ENCODE assay signal across 28 mouse cellular contexts in genomic region chr2:112482533-112483333, GRCm38 (mm10). TPM values are rescaled to one million over a fixed set of nuclear protein-coding genes. Genes with fewer than 3 reads are reported as not detected.
DNase-seq lines count a peak whose midpoint lies in the region; ATAC-seq and TF ChIP-seq lines count a peak whose summit lies in the region.
"Had no signal": no experiment of that assay in that cellular context is flagged by ENCODE, and none has a peak within 500 bp of the region (broad histone marks: within the 10 kb centered on the region; RNA-seq: fewer than 3 reads in every experiment).

No protein-coding gene starts in this region.

- H3K9me3 ChIP-seq in kidney, embryonic 14.5 days (ENCODE audit: control insufficient read depth, low read length): no peaks in the 10 kb centered on the region
- no peaks in the 10 kb centered on the region for H3K9me3 ChIP-seq in stomach, embryonic 14.5 days (ENCODE audit: control insufficient read depth, low read depth, low read length)
- H3K9me3 ChIP-seq in stomach, postnatal 0 days (ENCODE audit: control insufficient read depth, low read length): no peaks in the 10 kb centered on the region
- H3K9me3 ChIP-seq: embryonic facial prominence, embryonic 15.5 days; forebrain, embryonic 15.5 days; heart, embryonic 12.5 days; midbrain, embryonic 13.5 days; neural tube, embryonic 12.5 days had no signal

- peak overlapping the region; percentile 71; the same call in 1 of the 2 replicates for H3K27ac ChIP-seq in kidney, embryonic 14.5 days (ENCODE audit: low read depth, low read length)
- peak overlapping the region; percentile 9; the same call in 1 of the 2 replicates for H3K27ac ChIP-seq in left cerebral cortex, adult 2 months
- peak overlapping the region; percentile 49; the same call in 1 of the 2 replicates for H3K27ac ChIP-seq in stomach, embryonic 14.5 days (ENCODE audit: low read length)
- no peak overlapping the region; the same call in 1 of the 2 replicates for H3K27ac ChIP-seq in stomach, postnatal 0 days (replicated peaks)
- H3K27ac ChIP-seq: embryonic facial prominence, embryonic 15.5 days; forebrain, embryonic 15.5 days; hindbrain, postnatal 0 days; midbrain, embryonic 13.5 days; neural tube, embryonic 12.5 days had no signal

- WGBS in kidney, embryonic 14.5 days: 56% methylated on average over 5 of the region's 5 CpGs
- WGBS in stomach, embryonic 14.5 days: 58% methylated on average over 5 of the region's 5 CpGs
- WGBS in stomach, postnatal 0 days: 63% methylated on average over 5 of the region's 5 CpGs

- H3K36me3 ChIP-seq in kidney, embryonic 14.5 days (ENCODE audit: control insufficient read depth, insufficient read depth, low read length): no peaks in the 10 kb centered on the region
- no peaks in the 10 kb centered on the region for H3K36me3 ChIP-seq in stomach, embryonic 14.5 days (ENCODE audit: control insufficient read depth, insufficient read depth, low read length)
- no peaks in the 10 kb centered on the region for H3K36me3 ChIP-seq in stomach, postnatal 0 days (ENCODE audit: control insufficient read depth, insufficient read depth, low read length)
- H3K36me3 ChIP-seq: embryonic facial prominence, embryonic 15.5 days; forebrain, embryonic 15.5 days; heart, embryonic 12.5 days; midbrain, embryonic 13.5 days; neural tube, embryonic 12.5 days had no signal

- H3K4me2 ChIP-seq in kidney, embryonic 14.5 days (replicated peaks; ENCODE audit: low read depth, low read length): no peak overlapping the region
- no peak overlapping the region for H3K4me2 ChIP-seq in stomach, embryonic 14.5 days (replicated peaks; ENCODE audit: low read depth, low read length)
- no peak overlapping the region for H3K4me2 ChIP-seq in stomach, postnatal 0 days (replicated peaks; ENCODE audit: low read depth)
- H3K4me2 ChIP-seq: embryonic facial prominence, embryonic 15.5 days; forebrain, embryonic 15.5 days; heart, embryonic 12.5 days; midbrain, embryonic 13.5 days; neural tube, embryonic 12.5 days had no signal

- intact Hi-C loops in left cerebral cortex, adult 2 months (cut with DNase I): loop anchor here (5.0 kb wide), 4 partner anchors 35 to 285 kb away; partner anchors contain the start of genes Gm21985 and Slc12a6
- intact Hi-C loops in left cerebral cortex, postnatal 10 days (cut with DNase I): loop anchor here (2.0 to 10.0 kb wide), 2 partner anchors 104 to 218 kb away; partner anchors contain the start of genes Gm21985, Katnbl1, Nop10 and Slc12a6

- DNase-seq in kidney, adult 9 months: no peak
- no peak for DNase-seq in left cerebral cortex, adult 2 months (ENCODE audit: extremely low spot score in 1 of 2, low spot score in 2 of 2)
- no peak for DNase-seq in left cerebral cortex, postnatal 10 days (ENCODE audit: extremely low spot score in 1 of 2, low spot score in 2 of 2)
- DNase-seq in stomach, postnatal 0 days (ENCODE audit: low spot score): no peak
- DNase-seq in retina, postnatal 1 day: no peak
- DNase-seq: adrenal gland, postnatal 25 days; cerebellum, adult 9-10 months; gastrocnemius, postnatal 14 days; kidney, postnatal 14 days; left cerebral cortex, postnatal 4 days; lung, postnatal 14 days; right cerebral cortex, adult 18-20 months; thymus, postnatal 25 days had no signal

- H3K4me1 ChIP-seq in kidney, embryonic 14.5 days (ENCODE audit: control insufficient read depth, insufficient read depth, low read length): no peaks in the 10 kb centered on the region
- no peaks in the 10 kb centered on the region for H3K4me1 ChIP-seq in stomach, embryonic 14.5 days (ENCODE audit: control insufficient read depth, insufficient read depth, low read length)
- no peaks in the 10 kb centered on the region for H3K4me1 ChIP-seq in stomach, postnatal 0 days (replicated peaks; ENCODE audit: control insufficient read depth, insufficient read depth)
- H3K4me1 ChIP-seq: embryonic facial prominence, embryonic 15.5 days; forebrain, embryonic 15.5 days; midbrain, embryonic 13.5 days; neural tube, embryonic 12.5 days had no signal

- no peaks in the 10 kb centered on the region for H3K27me3 ChIP-seq in kidney, embryonic 14.5 days (ENCODE audit: control insufficient read depth, insufficient read depth, low read length)
- H3K27me3 ChIP-seq in stomach, embryonic 14.5 days (ENCODE audit: control insufficient read depth, insufficient read depth, low read length): no peaks in the 10 kb centered on the region
- H3K27me3 ChIP-seq in stomach, postnatal 0 days (ENCODE audit: control insufficient read depth, insufficient read depth, low read length): no peaks in the 10 kb centered on the region
- H3K27me3 ChIP-seq: embryonic facial prominence, embryonic 15.5 days; forebrain, embryonic 15.5 days; heart, embryonic 12.5 days; midbrain, embryonic 13.5 days; neural tube, embryonic 12.5 days had no signal

- no peak overlapping the region for H3K4me3 ChIP-seq in kidney, embryonic 14.5 days (ENCODE audit: low read length)
- H3K4me3 ChIP-seq in left cerebral cortex, adult 2 months: no peak overlapping the region
- no peak overlapping the region for H3K4me3 ChIP-seq in stomach, embryonic 14.5 days (ENCODE audit: low read depth, low read length)
- no peak overlapping the region for H3K4me3 ChIP-seq in stomach, postnatal 0 days (ENCODE audit: low read depth, low read length)
- H3K4me3 ChIP-seq: embryonic facial prominence, embryonic 15.5 days; forebrain, embryonic 15.5 days; heart, embryonic 12.5 days; midbrain, embryonic 13.5 days; neural tube, embryonic 12.5 days had no signal

- H3K9ac ChIP-seq in kidney, embryonic 14.5 days (ENCODE audit: low read depth, low read length): no peak overlapping the region
- no peak overlapping the region for H3K9ac ChIP-seq in stomach, embryonic 14.5 days (replicated peaks; ENCODE audit: low read depth, low read length)
- no peak overlapping the region for H3K9ac ChIP-seq in stomach, postnatal 0 days (ENCODE audit: low read length)
- H3K9ac ChIP-seq: embryonic facial prominence, embryonic 15.5 days; forebrain, embryonic 15.5 days; heart, embryonic 12.5 days; midbrain, embryonic 13.5 days; neural tube, embryonic 12.5 days had no signal

- no peak for TF ChIP-seq EP300 in stomach, postnatal 0 days (optimal IDR thresholded peaks at IDR 0.05)

- ATAC-seq in kidney, embryonic 14.5 days (ENCODE audit: low FRiP score, low TSS enrichment): peak; percentile 57; the same call in 1 of the 2 replicates
- ATAC-seq in stomach, embryonic 14.5 days (ENCODE audit: insufficient number of reproducible peaks, insufficient read depth, low FRiP score, low read depth): peak; percentile 50; the same call in 1 of the 2 replicates
- ATAC-seq in stomach, postnatal 0 days (ENCODE audit: low FRiP score, low TSS enrichment): no peak

- TF ChIP-seq CTCF in left cerebral cortex, adult 2 months (IDR thresholded peaks at IDR 0.05): no peak
- TF ChIP-seq CTCF in stomach, postnatal 0 days (IDR thresholded peaks at IDR 0.05; ENCODE audit: low read depth): no peak

RNA-seq across cellular contexts. Expression of gene Chrm5, which starts 2.2 kb away (rescaled TPM):
- polyA plus RNA-seq in kidney, embryonic 14.5 days (2014; fragmentation: Nextera tagmentation; extraction: Ambion mirVana): 0.20 and 0.22 TPM in 2 replicates
- total RNA-seq in left cerebral cortex, adult 2 months (2021): 1 to 10 TPM; 1.7 to 2.5 TPM
- 1 to 10 TPM; 1.8 to 3.1 TPM for total RNA-seq in left cerebral cortex, postnatal 10 days (2021)
- polyA plus RNA-seq in stomach, embryonic 14.5 days (2014; fragmentation: Nextera tagmentation; extraction: Ambion mirVana): 0.36 TPM in 1 of 2 replicates, not detected in the other
- not detected in 2 replicates for polyA plus RNA-seq in stomach, postnatal 0 days (2015; fragmentation: Nextera tagmentation; extraction: Ambion mirVana)
- total RNA-seq: adrenal gland, postnatal 25 days; ES-E14; gastrocnemius, postnatal 14 days; heart, adult 18-20 months; heart, postnatal 10 days; liver, adult 2 months; megakaryocyte, adult 5-6 weeks had no signal
- polyA plus RNA-seq: embryonic facial prominence, embryonic 15.5 days; heart, embryonic 12.5 days; liver, adult 2 months; liver, embryonic 16.5 days; small intestine, adult 2 months had no signal

RNA-seq across cellular contexts. Expression of gene Aven, which starts 10.0 kb away (rescaled TPM):
- 10.9 and 12.4 TPM in 2 replicates for polyA plus RNA-seq in kidney, embryonic 14.5 days (2014; fragmentation: Nextera tagmentation; extraction: Ambion mirVana)
- 10 to 100 TPM in 1 of 2 experiments, 1 to 10 TPM in 1; 9.8 to 11.2 TPM for total RNA-seq in left cerebral cortex, adult 2 months (2021)
- 10 to 100 TPM in 1 of 2 experiments, 1 to 10 TPM in 1; 9.6 to 11.4 TPM for total RNA-seq in left cerebral cortex, postnatal 10 days (2021)
- 7.1 and 8.0 TPM in 2 replicates for polyA plus RNA-seq in stomach, embryonic 14.5 days (2014; fragmentation: Nextera tagmentation; extraction: Ambion mirVana)
- polyA plus RNA-seq in stomach, postnatal 0 days (2015; fragmentation: Nextera tagmentation; extraction: Ambion mirVana): 3.6 and 4.7 TPM in 2 replicates

RNA-seq across cellular contexts. Expression of gene Emc7, which starts 27.9 kb away (rescaled TPM):
- polyA plus RNA-seq in kidney, embryonic 14.5 days (2014; fragmentation: Nextera tagmentation; extraction: Ambion mirVana): 17.2 and 18.2 TPM in 2 replicates
- total RNA-seq in left cerebral cortex, adult 2 months (2021): 10 to 100 TPM; 47.1 to 52.2 TPM
- total RNA-seq in left cerebral cortex, postnatal 10 days (2021): 10 to 100 TPM; 37.5 to 38.2 TPM
- polyA plus RNA-seq in stomach, embryonic 14.5 days (2014; fragmentation: Nextera tagmentation; extraction: Ambion mirVana): 17.5 and 19.4 TPM in 2 replicates
- polyA plus RNA-seq in stomach, postnatal 0 days (2015; fragmentation: Nextera tagmentation; extraction: Ambion mirVana): 23.6 and 24.5 TPM in 2 replicates
